Mouse (Mus musculus): ENCODE data around the gene Gemin4. TPM values are rescaled to one million over a fixed set of nuclear protein-coding genes. Genes with fewer than 3 reads are reported as not detected.

Gene Gemin4
- 8.8 and 13.8 TPM in 2 replicates for polyA plus RNA-seq (2015; fragmentation: Nextera tagmentation; extraction: Ambion mirVana)

- Histone ChIP-seq H3K27me3 (replicated peaks; ENCODE audit: insufficient read depth, low read length) (no peaks in the 10 kb centered on the region), H3K27ac (ENCODE audit: low read length) (peak within 1 kb of the TSS; percentile 96), H3K9ac (replicated peaks; ENCODE audit: low read depth) (peak within 1 kb of the TSS; percentile 77), H3K4me3 (ENCODE audit: low read depth, low read length) (peak within 1 kb of the TSS; percentile 79), H3K9me3 (ENCODE audit: low read length) (no peaks in the 10 kb centered on the region), H3K4me2 (replicated peaks; ENCODE audit: low read depth, low read length) (peak within 1 kb of the TSS; percentile 91), H3K4me1 (ENCODE audit: insufficient read depth, low read depth, low read length) (no peaks in the 10 kb centered on the region), H3K36me3 (ENCODE audit: insufficient read depth, low read length) (peaks cover 12% of the 10 kb centered on the region; the same call in 1 of the 2 replicates)
- 0% methylated on average over 35 of the region's 35 CpGs for WGBS
- DNase-seq (ENCODE audit: low spot score) (peak; percentile 99), ATAC-seq (peak; percentile 98)
- peak; percentile 99 for TF ChIP-seq CTCF (IDR thresholded peaks at IDR 0.05)
- TF ChIP-seq EP300 (IDR thresholded peaks at IDR 0.05), result no peak
Observed at GRCm38 (mm10) chr11:76217390-76217800, at the start of gene Gemin4, which contains the start of gene Dbil5. Gene Gemin4 (minus strand): TSS chr11:76217664. Gene Dbil5 (plus strand): TSS chr11:76217608.

GRCm38 (mm10) chr11:76262611-76263351 is 45.3 kb upstream of the Gemin4 start:
- ATAC-seq (no peak), DNase-seq (ENCODE audit: low spot score) (no peak)
- H3K4me1 ChIP-seq (ENCODE audit: insufficient read depth, low read depth, low read length), result no peaks in the 10 kb centered on the region
- H3K9me3 ChIP-seq (ENCODE audit: low read length), result no peaks in the 10 kb centered on the region
- H3K36me3 ChIP-seq (ENCODE audit: insufficient read depth, low read length), result no peaks in the 10 kb centered on the region
- H3K4me2 ChIP-seq (replicated peaks; ENCODE audit: low read depth, low read length), result no peak overlapping the region
- H3K9ac ChIP-seq (replicated peaks; ENCODE audit: low read depth), result no peak overlapping the region
- H3K27ac ChIP-seq (ENCODE audit: low read length), result no peak overlapping the region
- TF ChIP-seq EP300 (IDR thresholded peaks at IDR 0.05), result no peak
- no peak for TF ChIP-seq CTCF (IDR thresholded peaks at IDR 0.05)
- H3K27me3 ChIP-seq (replicated peaks; ENCODE audit: insufficient read depth, low read length), result no peaks in the 10 kb centered on the region
- 30% methylated on average over 19 of the region's 19 CpGs for WGBS
- no peak overlapping the region for H3K4me3 ChIP-seq (ENCODE audit: low read depth, low read length)

- H3K9ac ChIP-seq (replicated peaks; ENCODE audit: low read depth), result no peak overlapping the region
- peak; percentile 67 for DNase-seq (ENCODE audit: low spot score)
- TF ChIP-seq EP300 (IDR thresholded peaks at IDR 0.05) (no peak), CTCF (IDR thresholded peaks at IDR 0.05) (no peak)
- peak; percentile 85 for ATAC-seq
- H3K4me1 ChIP-seq (ENCODE audit: insufficient read depth, low read depth, low read length), result no peaks in the 10 kb centered on the region
- no peak overlapping the region for H3K27ac ChIP-seq (ENCODE audit: low read length)
- 70% methylated on average over 12 of the region's 12 CpGs for WGBS
- no peak overlapping the region for H3K4me2 ChIP-seq (replicated peaks; ENCODE audit: low read depth, low read length)
- H3K4me3 ChIP-seq (ENCODE audit: low read depth, low read length), result no peak overlapping the region
- no peaks in the 10 kb centered on the region for H3K36me3 ChIP-seq (ENCODE audit: insufficient read depth, low read length)
- no peaks in the 10 kb centered on the region for H3K9me3 ChIP-seq (ENCODE audit: low read length)
- no peaks in the 10 kb centered on the region for H3K27me3 ChIP-seq (replicated peaks; ENCODE audit: insufficient read depth, low read length)
Observed at GRCm38 (mm10) chr11:76261224-76261623, 43.8 kb upstream of the Gemin4 start.

GRCm38 (mm10) chr11:76260208-76261050 is 43.0 kb upstream of the Gemin4 start:
- ATAC-seq (no peak), DNase-seq (ENCODE audit: low spot score) (no peak)
- Histone ChIP-seq H3K36me3 (ENCODE audit: insufficient read depth, low read length) (no peaks in the 10 kb centered on the region), H3K4me1 (ENCODE audit: insufficient read depth, low read depth, low read length) (no peaks in the 10 kb centered on the region), H3K4me3 (ENCODE audit: low read depth, low read length) (no peak overlapping the region), H3K27me3 (replicated peaks; ENCODE audit: insufficient read depth, low read length) (no peaks in the 10 kb centered on the region), H3K4me2 (replicated peaks; ENCODE audit: low read depth, low read length) (no peak overlapping the region), H3K9ac (replicated peaks; ENCODE audit: low read depth) (no peak overlapping the region), H3K9me3 (ENCODE audit: low read length) (no peaks in the 10 kb centered on the region), H3K27ac (ENCODE audit: low read length) (no peak overlapping the region)
- TF ChIP-seq CTCF (IDR thresholded peaks at IDR 0.05) (no peak), EP300 (IDR thresholded peaks at IDR 0.05) (no peak)
- WGBS, result 77% methylated on average over 10 of the region's 10 CpGs

GRCm38 (mm10) chr11:76258511-76258910 is 41.0 kb upstream of the Gemin4 start:
- no peak for DNase-seq (ENCODE audit: low spot score)
- no peaks in the 10 kb centered on the region for H3K27me3 ChIP-seq (replicated peaks; ENCODE audit: insufficient read depth, low read length)
- no peak for TF ChIP-seq EP300 (IDR thresholded peaks at IDR 0.05)
- no peak for TF ChIP-seq CTCF (IDR thresholded peaks at IDR 0.05)
- no peak for ATAC-seq
- no peaks in the 10 kb centered on the region for H3K4me1 ChIP-seq (ENCODE audit: insufficient read depth, low read depth, low read length)
- no peaks in the 10 kb centered on the region for H3K36me3 ChIP-seq (ENCODE audit: insufficient read depth, low read length)
- WGBS, result 79% methylated on average over 6 of the region's 6 CpGs
- no peaks in the 10 kb centered on the region for H3K9me3 ChIP-seq (ENCODE audit: low read length)
- H3K4me3 ChIP-seq (ENCODE audit: low read depth, low read length), result no peak overlapping the region
- H3K27ac ChIP-seq (ENCODE audit: low read length), result no peak overlapping the region
- H3K9ac ChIP-seq (replicated peaks; ENCODE audit: low read depth), result no peak overlapping the region
- no peak overlapping the region for H3K4me2 ChIP-seq (replicated peaks; ENCODE audit: low read depth, low read length)

DNA sequence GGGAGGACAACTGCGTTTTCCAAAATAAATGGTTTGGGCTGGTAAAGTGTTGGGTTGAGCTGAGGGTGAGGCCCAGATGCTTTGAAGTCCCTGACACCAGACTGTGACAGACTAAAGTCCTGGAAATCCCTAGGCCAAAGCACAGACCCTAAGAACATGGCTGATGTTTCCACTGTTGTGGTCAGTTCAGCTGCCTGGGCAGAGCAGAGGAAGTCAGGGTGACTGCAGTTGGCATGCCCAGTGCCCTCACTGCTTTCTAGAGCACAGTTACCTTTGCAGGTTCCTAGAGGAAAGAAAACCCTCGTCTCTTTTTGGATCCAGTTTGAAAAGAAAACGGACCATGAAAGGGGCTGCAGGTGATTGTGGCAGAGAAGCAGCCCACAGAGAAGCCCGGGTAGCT is 39.9 kb upstream of the Gemin4 start:
- Histone ChIP-seq H3K27ac (ENCODE audit: low read length) (no peak overlapping the region), H3K4me1 (ENCODE audit: insufficient read depth, low read depth, low read length) (no peaks in the 10 kb centered on the region), H3K4me2 (replicated peaks; ENCODE audit: low read depth, low read length) (no peak overlapping the region), H3K9me3 (ENCODE audit: low read length) (no peaks in the 10 kb centered on the region), H3K9ac (replicated peaks; ENCODE audit: low read depth) (no peak overlapping the region), H3K4me3 (ENCODE audit: low read depth, low read length) (no peak overlapping the region), H3K36me3 (ENCODE audit: insufficient read depth, low read length) (no peaks in the 10 kb centered on the region), H3K27me3 (replicated peaks; ENCODE audit: insufficient read depth, low read length) (no peaks in the 10 kb centered on the region)
- TF ChIP-seq EP300 (IDR thresholded peaks at IDR 0.05), result no peak
- no peak for TF ChIP-seq CTCF (IDR thresholded peaks at IDR 0.05)
- DNase-seq (ENCODE audit: low spot score), result no peak
- 78% methylated on average over 4 of the region's 4 CpGs for WGBS
- ATAC-seq, result no peak

Measured in lung, postnatal 0 days (tissue).